Mouse (Mus musculus): ENCODE results near the gene Smpd3. TPM values are rescaled to one million over a fixed set of nuclear protein-coding genes. Genes with fewer than 3 reads are reported as not detected.

Gene Smpd3
- polyA plus RNA-seq, 1 experiment from 2014 or later: 45.2 TPM

- H3K9ac ChIP-seq (replicated peaks; ENCODE audit: low read length): peak overlapping the region; percentile 86
- H3K27ac ChIP-seq (replicated peaks; ENCODE audit: low read depth, low read length): peak overlapping the region; percentile 92
- peak; percentile 36 for ATAC-seq (ENCODE audit: low FRiP score, low TSS enrichment)
- peaks cover 26% of the 10 kb centered on the region for H3K4me1 ChIP-seq (ENCODE audit: control insufficient read depth, insufficient read depth, low read length)
- under 1% methylated on average over 41 of the region's 41 CpGs for WGBS
- peak overlapping the region; percentile 58 for H3K4me2 ChIP-seq (ENCODE audit: low read length)
- no peaks in the 10 kb centered on the region for H3K27me3 ChIP-seq (ENCODE audit: control insufficient read depth, insufficient read depth, low read length)
- H3K9me3 ChIP-seq (ENCODE audit: control insufficient read depth, low read length): no peaks in the 10 kb centered on the region
- no peaks in the 10 kb centered on the region for H3K36me3 ChIP-seq (ENCODE audit: control insufficient read depth, insufficient read depth, low read length)
- H3K4me3 ChIP-seq (replicated peaks; ENCODE audit: low read depth, low read length): peak overlapping the region; percentile 78
- DNase-seq: peak; percentile 84
These were observed 1.2 kb downstream of the Smpd3 start for GRCm38 (mm10) chr8:106336561-106336960.

- H3K36me3 ChIP-seq (ENCODE audit: control insufficient read depth, insufficient read depth, low read length): no peaks in the 10 kb centered on the region
- peak overlapping the region; percentile 58 for H3K4me2 ChIP-seq (ENCODE audit: low read length)
- no peaks in the 10 kb centered on the region for H3K27me3 ChIP-seq (ENCODE audit: control insufficient read depth, insufficient read depth, low read length)
- 55% methylated on average over 4 of the region's 4 CpGs for WGBS
- H3K4me1 ChIP-seq (ENCODE audit: control insufficient read depth, insufficient read depth, low read length): peaks cover 26% of the 10 kb centered on the region
- ATAC-seq (ENCODE audit: low FRiP score, low TSS enrichment) (no peak), DNase-seq (peak; percentile 47)
- peak overlapping the region; percentile 86 for H3K9ac ChIP-seq (replicated peaks; ENCODE audit: low read length)
- peak overlapping the region; percentile 92 for H3K27ac ChIP-seq (replicated peaks; ENCODE audit: low read depth, low read length)
- peak overlapping the region; percentile 78 for H3K4me3 ChIP-seq (replicated peaks; ENCODE audit: low read depth, low read length)
- no peaks in the 10 kb centered on the region for H3K9me3 ChIP-seq (ENCODE audit: control insufficient read depth, low read length)
These were observed 1.8 kb downstream of the Smpd3 start for GRCm38 (mm10) chr8:106336031-106336430.

GRCm38 (mm10) chr8:106335196-106335595, 2.6 kb downstream of the Smpd3 start:
- ATAC-seq (ENCODE audit: low FRiP score, low TSS enrichment) (no peak), DNase-seq (peak; percentile 59)
- no peak overlapping the region for H3K27ac ChIP-seq (replicated peaks; ENCODE audit: low read depth, low read length)
- H3K4me1 ChIP-seq (ENCODE audit: control insufficient read depth, insufficient read depth, low read length): peaks cover 26% of the 10 kb centered on the region
- WGBS: 61% methylated on average over 4 of the region's 4 CpGs
- no peak overlapping the region; the same call in 1 of the 2 replicates for H3K9ac ChIP-seq (replicated peaks; ENCODE audit: low read length)
- H3K27me3 ChIP-seq (ENCODE audit: control insufficient read depth, insufficient read depth, low read length): no peaks in the 10 kb centered on the region
- H3K4me2 ChIP-seq (ENCODE audit: low read length): peak overlapping the region; percentile 58
- no peaks in the 10 kb centered on the region for H3K9me3 ChIP-seq (ENCODE audit: control insufficient read depth, low read length)
- peak overlapping the region; percentile 78; the same call in 1 of the 2 replicates for H3K4me3 ChIP-seq (replicated peaks; ENCODE audit: low read depth, low read length)
- no peaks in the 10 kb centered on the region for H3K36me3 ChIP-seq (ENCODE audit: control insufficient read depth, insufficient read depth, low read length)

- no peaks in the 10 kb centered on the region for H3K9me3 ChIP-seq (ENCODE audit: control insufficient read depth, low read length)
- 52% methylated on average over 8 of the region's 8 CpGs for WGBS
- H3K4me1 ChIP-seq (ENCODE audit: control insufficient read depth, insufficient read depth, low read length): peaks cover 20% of the 10 kb centered on the region; the same call in 1 of the 2 replicates
- H3K27ac ChIP-seq (replicated peaks; ENCODE audit: low read depth, low read length): no peak overlapping the region
- H3K27me3 ChIP-seq (ENCODE audit: control insufficient read depth, insufficient read depth, low read length): no peaks in the 10 kb centered on the region
- H3K36me3 ChIP-seq (ENCODE audit: control insufficient read depth, insufficient read depth, low read length): no peaks in the 10 kb centered on the region
- H3K4me3 ChIP-seq (replicated peaks; ENCODE audit: low read depth, low read length): no peak overlapping the region
- no peak for ATAC-seq (ENCODE audit: low FRiP score, low TSS enrichment)
- no peak overlapping the region for H3K9ac ChIP-seq (replicated peaks; ENCODE audit: low read length)
- no peak for DNase-seq
- no peak overlapping the region for H3K4me2 ChIP-seq (ENCODE audit: low read length)
These were observed 4.4 kb downstream of the Smpd3 start for GRCm38 (mm10) chr8:106333346-106333745.

- Histone ChIP-seq H3K4me2 (ENCODE audit: low read length) (no peak overlapping the region), H3K4me1 (ENCODE audit: control insufficient read depth, insufficient read depth, low read length) (peaks cover 20% of the 10 kb centered on the region; the same call in 1 of the 2 replicates), H3K27me3 (ENCODE audit: control insufficient read depth, insufficient read depth, low read length) (no peaks in the 10 kb centered on the region), H3K9ac (replicated peaks; ENCODE audit: low read length) (no peak overlapping the region), H3K9me3 (ENCODE audit: control insufficient read depth, low read length) (no peaks in the 10 kb centered on the region), H3K36me3 (ENCODE audit: control insufficient read depth, insufficient read depth, low read length) (no peaks in the 10 kb centered on the region), H3K27ac (replicated peaks; ENCODE audit: low read depth, low read length) (no peak overlapping the region), H3K4me3 (replicated peaks; ENCODE audit: low read depth, low read length) (no peak overlapping the region)
- 86% methylated on average over 4 of the region's 4 CpGs for WGBS
- ATAC-seq (ENCODE audit: low FRiP score, low TSS enrichment) (no peak), DNase-seq (no peak)
These were observed 5.3 kb downstream of the Smpd3 start for GRCm38 (mm10) chr8:106332498-106332897.

- H3K9ac ChIP-seq (replicated peaks; ENCODE audit: low read length): no peak overlapping the region
- 0 out of 2 replicates have a peak, but pooled peaks cover 3% of the 10 kb centered on the region for H3K4me1 ChIP-seq (ENCODE audit: control insufficient read depth, insufficient read depth, low read length)
- no peak overlapping the region for H3K27ac ChIP-seq (replicated peaks; ENCODE audit: low read depth, low read length)
- H3K27me3 ChIP-seq (ENCODE audit: control insufficient read depth, insufficient read depth, low read length): no peaks in the 10 kb centered on the region
- WGBS: 72% methylated on average over 4 of the region's 4 CpGs
- DNase-seq: no peak
- no peak overlapping the region for H3K4me2 ChIP-seq (ENCODE audit: low read length)
- no peaks in the 10 kb centered on the region for H3K36me3 ChIP-seq (ENCODE audit: control insufficient read depth, insufficient read depth, low read length)
- H3K4me3 ChIP-seq (replicated peaks; ENCODE audit: low read depth, low read length): no peak overlapping the region
- ATAC-seq (ENCODE audit: low FRiP score, low TSS enrichment): no peak
- H3K9me3 ChIP-seq (ENCODE audit: control insufficient read depth, low read length): no peaks in the 10 kb centered on the region
These were observed 11.2 kb downstream of the Smpd3 start for GRCm38 (mm10) chr8:106326624-106327023.

- H3K27me3 ChIP-seq (ENCODE audit: control insufficient read depth, insufficient read depth, low read length): no peaks in the 10 kb centered on the region
- no peak overlapping the region for H3K9ac ChIP-seq (replicated peaks; ENCODE audit: low read length)
- no peak overlapping the region for H3K27ac ChIP-seq (replicated peaks; ENCODE audit: low read depth, low read length)
- no peak overlapping the region for H3K4me3 ChIP-seq (replicated peaks; ENCODE audit: low read depth, low read length)
- H3K4me1 ChIP-seq (ENCODE audit: control insufficient read depth, insufficient read depth, low read length): peaks cover 9% of the 10 kb centered on the region; the same call in 1 of the 2 replicates
- no peaks in the 10 kb centered on the region for H3K9me3 ChIP-seq (ENCODE audit: control insufficient read depth, low read length)
- ATAC-seq (ENCODE audit: low FRiP score, low TSS enrichment) (no peak), DNase-seq (no peak)
- 80% methylated on average over 7 of the region's 7 CpGs for WGBS
- no peaks in the 10 kb centered on the region for H3K36me3 ChIP-seq (ENCODE audit: control insufficient read depth, insufficient read depth, low read length)
- H3K4me2 ChIP-seq (ENCODE audit: low read length): no peak overlapping the region
These were observed 16.4 kb downstream of the Smpd3 start for GRCm38 (mm10) chr8:106321434-106321833.

- ATAC-seq (ENCODE audit: low FRiP score, low TSS enrichment) (no peak), DNase-seq (no peak)
- 70% methylated on average over 6 of the region's 6 CpGs for WGBS
These were observed 17.8 kb downstream of the Smpd3 start for GRCm38 (mm10) chr8:106320002-106320401.

GRCm38 (mm10) chr8:106317091-106317490, 20.7 kb downstream of the Smpd3 start:
- no peak overlapping the region for H3K4me2 ChIP-seq (ENCODE audit: low read length)
- ATAC-seq (ENCODE audit: low FRiP score, low TSS enrichment) (no peak), DNase-seq (no peak)
- H3K4me1 ChIP-seq (ENCODE audit: control insufficient read depth, insufficient read depth, low read length): peaks cover 6% of the 10 kb centered on the region; the same call in 1 of the 2 replicates
- no peak overlapping the region for H3K27ac ChIP-seq (replicated peaks; ENCODE audit: low read depth, low read length)
- H3K27me3 ChIP-seq (ENCODE audit: control insufficient read depth, insufficient read depth, low read length): no peaks in the 10 kb centered on the region
- H3K9ac ChIP-seq (replicated peaks; ENCODE audit: low read length): no peak overlapping the region
- no peaks in the 10 kb centered on the region for H3K36me3 ChIP-seq (ENCODE audit: control insufficient read depth, insufficient read depth, low read length)
- no peaks in the 10 kb centered on the region for H3K9me3 ChIP-seq (ENCODE audit: control insufficient read depth, low read length)
- H3K4me3 ChIP-seq (replicated peaks; ENCODE audit: low read depth, low read length): no peak overlapping the region
- WGBS: 74% methylated on average over 4 of the region's 4 CpGs

More at GRCm38 (mm10) chr8:106320002-106320401, 17.8 kb downstream of the Smpd3 start:
- H3K9ac ChIP-seq (replicated peaks; ENCODE audit: low read length): no peak overlapping the region
- H3K27me3 ChIP-seq (ENCODE audit: control insufficient read depth, insufficient read depth, low read length): no peaks in the 10 kb centered on the region
- H3K4me3 ChIP-seq (replicated peaks; ENCODE audit: low read depth, low read length): no peak overlapping the region
- H3K4me1 ChIP-seq (ENCODE audit: control insufficient read depth, insufficient read depth, low read length): peaks cover 9% of the 10 kb centered on the region; the same call in 1 of the 2 replicates
- no peaks in the 10 kb centered on the region for H3K9me3 ChIP-seq (ENCODE audit: control insufficient read depth, low read length)
- no peak overlapping the region for H3K4me2 ChIP-seq (ENCODE audit: low read length)
- no peaks in the 10 kb centered on the region for H3K36me3 ChIP-seq (ENCODE audit: control insufficient read depth, insufficient read depth, low read length)
- no peak overlapping the region for H3K27ac ChIP-seq (replicated peaks; ENCODE audit: low read depth, low read length)

Data from midbrain, embryonic 14.5 days (tissue).